Mouse (Mus musculus) heart, adult 2 months (tissue): ENCODE data around the gene Efr3b.

Experiments used
- CTCF ChIP-seq: fragments of 200-600 bp; IDR thresholded peaks from 2 replicates; pipeline ENCODE4 v1.8.1; 2022; ENCODE audit warnings: antibody characterized with exemption, mild to moderate bottlenecking, moderate library complexity
- EP300 ChIP-seq: fragments of 200-500 bp; IDR thresholded peaks from 2 replicates; pipeline ENCODE4 v1.6.1; 2011; ENCODE audit warnings: low read depth, low read length, control low read depth; ENCODE audit not compliant: insufficient read depth
- POLR2A ChIP-seq: fragments of 200-500 bp; IDR thresholded peaks from 2 replicates; pipeline ENCODE4 v1.6.1; 2011; ENCODE audit warnings: mild to moderate bottlenecking, low read depth, low read length, control low read depth; ENCODE audit not compliant: insufficient read depth

DNA sequence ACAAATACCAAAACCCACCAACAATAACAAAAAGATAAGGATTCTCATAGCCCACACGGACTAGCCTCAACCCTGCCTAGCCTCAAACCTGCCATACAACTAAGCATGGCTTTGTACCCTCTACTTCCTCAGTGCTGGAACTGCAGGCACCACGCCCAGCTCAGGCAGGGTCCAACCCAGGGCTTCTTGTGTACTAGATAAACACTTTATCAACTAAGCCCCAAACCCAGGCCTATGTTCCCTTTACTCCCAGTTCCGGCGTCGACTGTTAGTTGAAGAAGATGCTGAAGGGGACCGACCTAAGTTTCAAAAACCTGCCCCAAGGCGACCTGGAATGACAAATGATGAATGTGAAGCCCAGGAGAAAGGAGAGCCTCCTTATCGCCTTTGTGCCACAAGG is 27.2 kb upstream of the Efr3b start:
- no peak for TF ChIP-seq CTCF
- TF ChIP-seq POLR2A = no peak
- no peak for TF ChIP-seq EP300
